Mouse (Mus musculus) embryonic facial prominence, embryonic 14.5 days (tissue): ENCODE data around the gene H2-Oa. TPM values are rescaled to one million over a fixed set of nuclear protein-coding genes. Genes with fewer than 3 reads are reported as not detected.
"Not testable (repeated sequence)": the region's sequence is repeated elsewhere in the genome, so short reads cannot be mapped to it uniquely, and the experiment has no call there.

Source experiments
- ATAC-seq: fragments of 200-750 bp; cut with Nextera tagmentation; 2 replicates; pipeline ENCODE4 v1.8.0; 2017; ENCODE audit warnings: low read depth, moderate number of reproducible peaks, moderate TSS enrichment
- DNase-seq: peaks from one replicate; pipeline ENCODE4 v3.0.0-alpha.2; 2015; ENCODE audit warnings: low spot score
- H3K27ac ChIP-seq: fragments of 300-500 bp; sonication (generic); replicated peaks from 2 replicates; pipeline ENCODE4 v1.5.1; 2014; ENCODE audit warnings: low read depth, mild to moderate bottlenecking, low read length, moderate library complexity
- H3K27me3 ChIP-seq: fragments of 300-500 bp; sonication (generic); replicated peaks from 2 replicates; pipeline ENCODE4 v1.6.1; 2014; ENCODE audit warnings: low read length; ENCODE audit not compliant: control insufficient read depth, insufficient read depth
- H3K36me3 ChIP-seq: fragments of 300-500 bp; sonication (generic); 2 replicates; pipeline ENCODE4 v1.6.1; 2014; ENCODE audit warnings: low read length, mixed read lengths; ENCODE audit not compliant: control insufficient read depth, insufficient read depth
- H3K4me1 ChIP-seq: fragments of 300-500 bp; sonication (generic); 2 replicates; pipeline ENCODE4 v1.6.1; 2014; ENCODE audit warnings: antibody characterized with exemption, low read length; ENCODE audit not compliant: control insufficient read depth, insufficient read depth
- H3K4me2 ChIP-seq: fragments of 300-500 bp; sonication (generic); 2 replicates; pipeline ENCODE4 v1.6.1; 2014; ENCODE audit warnings: low read depth, mild to moderate bottlenecking, low read length, moderate library complexity, mixed read lengths
- H3K4me3 ChIP-seq: fragments of 300-500 bp; sonication (generic); 2 replicates; pipeline ENCODE4 v1.5.1; 2014; ENCODE audit warnings: low read depth, mild to moderate bottlenecking, low read length
- H3K9ac ChIP-seq: fragments of 300-500 bp; sonication (generic); 2 replicates; pipeline ENCODE4 v1.6.1; 2014; ENCODE audit warnings: low read depth, mild to moderate bottlenecking, low read length, moderate library complexity, mixed read lengths
- H3K9me3 ChIP-seq: fragments of 300-500 bp; sonication (generic); 2 replicates; pipeline ENCODE4 v1.6.1; 2016; ENCODE audit warnings: low read length; ENCODE audit not compliant: control insufficient read depth
- WGBS: fragments of 180-500 bp; shearing (Covaris S2); extraction: QIAGEN DNeasy Blood & Tissue Kit; methylation state at CpG from one replicate; pipeline ENCODE4 v1.1.7; 2014; 5-methylcytosine and 5-hydroxymethylcytosine counted together
- polyA plus RNA-seq: library from polyadenylated mRNA; unstranded; fragments of >200 nt; fragmentation: Nextera tagmentation; extraction: Ambion mirVana; gene quantifications from 2 replicates; pipeline ENCODE4 v1.2.1, GENCODE M21; 2014

Gene H2-Oa
- polyA plus RNA-seq, 1 experiment from 2014 or later = 0.36 TPM

DNA sequence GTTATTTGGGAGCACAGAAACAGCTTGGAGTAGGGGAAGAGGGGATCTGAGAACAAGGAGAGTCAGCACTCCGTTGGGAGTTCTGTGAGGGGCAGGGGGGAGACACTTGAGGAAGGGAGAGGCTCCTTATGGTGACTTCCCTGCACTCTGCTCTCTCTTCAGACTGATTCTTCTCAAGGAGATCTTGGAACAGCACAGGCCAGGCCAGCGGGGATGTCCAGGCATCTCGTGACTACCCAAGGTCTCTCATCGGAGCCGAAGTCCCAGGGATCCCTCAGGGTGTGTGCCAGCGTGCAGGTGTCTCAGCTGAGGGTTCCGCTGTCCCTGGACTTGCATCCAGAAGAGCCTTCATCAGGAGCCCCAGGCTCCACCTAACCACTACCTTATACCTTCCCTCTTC is 46.5 kb downstream of the H2-Oa start:
- DNase-seq (no peak), ATAC-seq (no peak)
- H3K9ac ChIP-seq = 0 out of 2 replicates have a peak overlapping the region, but pooled peaks have one; percentile 16
- no peak overlapping the region for H3K27ac ChIP-seq
- no peaks in the 10 kb centered on the region for H3K36me3 ChIP-seq
- WGBS = 82% methylated on average over 7 of the region's 7 CpGs
- H3K4me3 ChIP-seq = no peak overlapping the region
- H3K4me2 ChIP-seq = no peak overlapping the region
- peaks cover 14% of the 10 kb centered on the region for H3K4me1 ChIP-seq
- H3K27me3 ChIP-seq = peaks cover 27% of the 10 kb centered on the region
- no peaks in the 10 kb centered on the region for H3K9me3 ChIP-seq

DNA sequence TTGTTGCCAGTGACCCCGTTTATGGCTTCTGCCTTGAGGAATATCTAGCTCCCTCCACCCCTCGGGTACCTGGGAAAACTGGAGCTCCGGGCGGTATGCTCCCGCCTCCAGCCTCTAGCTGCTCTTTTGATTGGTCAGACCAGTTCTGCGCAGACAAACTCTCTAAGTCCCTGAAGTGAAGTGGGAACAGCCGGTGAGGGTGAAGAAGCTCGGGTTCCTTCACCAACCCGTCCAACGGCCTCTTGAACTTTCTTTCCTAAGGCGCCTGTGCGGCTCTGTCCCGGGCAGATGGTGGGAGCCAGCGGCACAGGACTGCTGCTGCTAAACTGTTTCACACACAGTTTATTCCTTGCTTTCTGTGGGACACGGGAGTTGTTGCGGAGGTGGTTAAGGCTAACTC is 47.3 kb downstream of the H2-Oa start:
- peak overlapping the region; percentile 36 for H3K4me3 ChIP-seq
- H3K9ac ChIP-seq = peak overlapping the region; percentile 41; the same call in 1 of the 2 replicates
- DNase-seq (peak; percentile 64), ATAC-seq (peak; percentile 24; the same call in 1 of the 2 replicates)
- peak overlapping the region; percentile 60 for H3K4me2 ChIP-seq
- H3K9me3 ChIP-seq = no peaks in the 10 kb centered on the region
- H3K27me3 ChIP-seq = peaks cover 27% of the 10 kb centered on the region
- under 1% methylated on average over 16 of the region's 16 CpGs for WGBS
- peaks cover 14% of the 10 kb centered on the region for H3K4me1 ChIP-seq
- H3K36me3 ChIP-seq = no peaks in the 10 kb centered on the region
- H3K27ac ChIP-seq = no peak overlapping the region

DNA sequence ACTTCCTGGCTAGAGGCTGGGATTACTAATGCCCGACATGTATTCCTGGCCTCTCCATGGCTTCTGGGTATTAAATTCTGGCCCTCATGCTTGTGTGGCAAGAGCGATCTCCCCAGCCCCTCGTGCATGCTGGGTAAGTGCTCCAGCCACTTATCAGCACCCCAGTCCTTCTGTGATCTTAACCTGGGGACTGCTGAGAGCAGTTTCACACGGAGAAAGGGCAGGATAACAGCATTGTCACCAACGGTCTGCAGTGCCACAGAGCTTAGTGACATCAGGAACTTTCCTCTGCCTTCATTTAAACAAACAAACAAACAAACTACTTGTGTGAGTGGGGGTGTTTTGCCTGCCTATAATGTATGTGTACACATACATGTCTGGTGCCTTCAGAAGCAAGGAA is 48.1 kb downstream of the H2-Oa start:
- DNase-seq (no peak), ATAC-seq (no peak)
- Histone ChIP-seq H3K27me3 (peaks cover 27% of the 10 kb centered on the region), H3K4me3 (no peak overlapping the region), H3K27ac (no peak overlapping the region), H3K4me2 (no peak overlapping the region; the same call in 1 of the 2 replicates), H3K4me1 (peaks cover 14% of the 10 kb centered on the region), H3K9me3 (no peaks in the 10 kb centered on the region), H3K9ac (peak overlapping the region; percentile 15; the same call in 1 of the 2 replicates), H3K36me3 (no peaks in the 10 kb centered on the region)
- 13% methylated on average over 5 of the region's 5 CpGs for WGBS

DNA sequence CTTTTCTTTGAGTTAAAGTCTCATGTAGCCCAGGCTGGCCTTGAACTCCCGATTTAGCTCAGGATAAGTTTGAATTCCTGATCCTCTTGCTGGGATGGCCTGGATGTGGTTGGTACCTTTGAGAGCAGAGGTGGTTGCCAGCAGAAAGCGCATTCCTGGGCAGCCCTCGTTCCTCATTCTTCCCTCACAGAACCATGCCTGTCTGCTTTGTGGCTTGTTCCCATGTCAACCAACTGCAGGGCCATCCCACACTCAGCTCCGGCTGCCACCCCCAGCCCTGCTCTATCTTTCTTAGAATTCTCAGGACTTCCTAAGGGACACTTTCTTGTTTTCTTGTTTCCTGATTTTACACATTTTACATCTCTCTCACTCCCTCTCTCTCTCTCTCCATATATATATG is 49.3 kb downstream of the H2-Oa start:
- ATAC-seq (no peak), DNase-seq (no peak)
- Histone ChIP-seq H3K36me3 (no peaks in the 10 kb centered on the region), H3K27ac (no peak overlapping the region), H3K4me2 (no peak overlapping the region), H3K9me3 (no peaks in the 10 kb centered on the region), H3K4me3 (no peak overlapping the region), H3K9ac (no peak overlapping the region), H3K27me3 (peaks cover 27% of the 10 kb centered on the region), H3K4me1 (peaks cover 14% of the 10 kb centered on the region)
- 63% methylated on average over 4 of the region's 4 CpGs for WGBS

DNA sequence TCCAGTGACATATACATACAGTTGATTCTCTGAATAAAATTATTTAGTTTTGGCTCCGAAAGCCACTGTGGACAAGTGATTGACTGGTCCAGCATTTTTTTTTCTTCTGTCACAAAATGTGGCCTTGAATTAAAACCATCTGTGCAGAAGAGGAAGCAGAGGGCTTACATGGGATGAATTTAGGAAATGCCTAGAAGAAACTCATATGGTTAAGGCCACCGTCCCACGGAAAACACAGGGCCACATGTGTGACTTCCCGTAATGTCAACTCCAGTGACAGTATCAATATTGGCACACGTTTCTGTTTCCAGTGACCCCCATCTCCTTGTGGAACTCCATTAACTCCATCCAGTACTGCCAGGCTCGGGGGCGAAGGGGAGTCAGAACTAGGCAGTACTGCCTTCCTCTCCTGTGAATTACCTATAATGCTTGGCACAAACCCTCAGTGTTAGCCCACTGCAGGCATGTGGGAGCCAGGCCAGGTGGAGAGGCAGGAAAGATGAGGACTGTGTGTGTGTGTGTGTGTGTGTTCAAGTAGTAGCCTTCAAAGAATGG is 50.4 kb downstream of the H2-Oa start:
- Histone ChIP-seq H3K9me3 (no peaks in the 10 kb centered on the region), H3K27me3 (peaks cover 27% of the 10 kb centered on the region), H3K9ac (no peak overlapping the region), H3K27ac (no peak overlapping the region), H3K4me3 (no peak overlapping the region), H3K4me1 (peaks cover 14% of the 10 kb centered on the region), H3K4me2 (no peak overlapping the region), H3K36me3 (no peaks in the 10 kb centered on the region)
- no peak for DNase-seq
- ATAC-seq = no peak
- WGBS = 42% methylated on average over 7 of the region's 7 CpGs

DNA sequence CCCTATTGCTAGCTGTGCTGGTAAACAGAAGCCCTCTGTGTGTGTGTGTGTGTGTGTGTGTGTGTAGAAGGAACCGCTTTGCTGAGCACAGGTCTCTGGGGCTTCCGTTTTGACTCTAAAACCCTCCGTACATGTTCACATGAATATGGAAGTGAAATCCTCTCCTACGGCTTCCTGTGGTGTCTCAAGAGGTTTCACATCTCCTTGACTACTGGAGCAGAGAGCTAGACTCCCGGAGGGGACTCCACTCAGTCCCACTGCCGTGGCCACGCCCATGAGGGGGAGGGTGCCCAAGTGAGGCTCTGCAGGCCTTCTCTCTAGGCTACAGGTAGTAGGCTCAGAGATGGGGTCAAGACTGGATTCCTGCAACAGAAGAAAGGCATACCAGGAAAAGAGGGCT is 50.9 kb downstream of the H2-Oa start, which contains the start of gene H2-DMb2:
Gene H2-DMb2 (plus strand): TSS at position 275 of the 400 bp plus-strand sequence.
- Histone ChIP-seq H3K27ac (no peak within 1 kb of the TSS), H3K4me1 (peaks cover 14% of the 10 kb centered on the region), H3K27me3 (peaks cover 27% of the 10 kb centered on the region), H3K4me3 (no peak within 1 kb of the TSS), H3K9ac (no peak within 1 kb of the TSS), H3K4me2 (no peak within 1 kb of the TSS), H3K9me3 (no peaks in the 10 kb centered on the region), H3K36me3 (no peaks in the 10 kb centered on the region)
- 24% methylated on average over 6 of the region's 7 CpGs for WGBS
- DNase-seq (peak; percentile 61), ATAC-seq (peak; percentile 68)

DNA sequence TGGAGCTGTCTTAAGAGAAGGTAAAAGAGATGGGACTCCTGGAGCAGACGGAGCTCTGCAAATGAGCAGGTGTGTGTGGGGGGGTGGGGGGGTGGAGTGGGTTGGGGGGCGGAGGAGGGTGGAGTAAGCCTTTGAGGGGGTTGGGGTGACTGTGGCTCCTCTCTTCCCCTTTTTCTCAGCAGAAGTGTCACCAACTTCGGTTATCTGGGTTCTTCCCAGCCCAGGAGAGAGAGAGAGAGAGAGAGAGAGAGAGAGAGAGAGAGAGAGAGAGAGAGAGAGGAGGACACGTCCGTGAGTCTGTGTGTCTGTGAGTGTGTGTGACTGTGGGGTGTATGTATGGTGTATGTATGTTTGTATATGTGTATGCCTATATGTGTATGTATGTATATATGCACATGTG is 51.3 kb downstream of the H2-Oa start:
- H3K27ac ChIP-seq = no peak overlapping the region
- H3K4me2 ChIP-seq = no peak overlapping the region
- no peak for DNase-seq
- peaks cover 14% of the 10 kb centered on the region for H3K4me1 ChIP-seq
- H3K27me3 ChIP-seq = peaks cover 24% of the 10 kb centered on the region
- no peaks in the 10 kb centered on the region for H3K9me3 ChIP-seq
- WGBS = 59% methylated on average over 5 of the region's 5 CpGs
- ATAC-seq = no peak
- H3K36me3 ChIP-seq = no peaks in the 10 kb centered on the region
- no peak overlapping the region for H3K4me3 ChIP-seq
- no peak overlapping the region for H3K9ac ChIP-seq

DNA sequence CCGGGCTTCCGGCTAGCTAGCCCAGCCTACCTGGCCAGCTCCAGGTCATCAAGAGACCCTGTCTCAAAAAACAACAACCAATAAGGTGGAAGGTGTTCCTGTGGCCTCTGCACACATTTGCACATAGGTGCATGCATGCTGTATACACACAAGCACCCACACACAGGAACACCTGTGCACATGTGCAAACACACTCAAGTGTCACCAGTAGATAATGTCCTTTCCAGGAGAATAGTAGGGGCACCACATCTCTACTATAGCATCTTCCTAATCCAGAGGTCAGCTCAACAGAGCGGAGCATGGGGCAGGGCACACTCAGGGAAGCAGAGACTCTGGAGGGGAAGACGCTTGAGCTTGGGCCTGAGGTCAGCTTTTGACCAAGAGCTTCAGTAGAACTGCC is 52.1 kb downstream of the H2-Oa start:
- not testable (repeated sequence) for DNase-seq, H3K27ac ChIP-seq, H3K9ac ChIP-seq, H3K4me2 ChIP-seq, H3K9me3 ChIP-seq, H3K36me3 ChIP-seq, ATAC-seq, H3K4me3 ChIP-seq
- Histone ChIP-seq H3K4me1 (peaks cover 14% of the 10 kb centered on the region), H3K27me3 (peaks cover 16% of the 10 kb centered on the region)
- 84% methylated on average over 4 of the region's 4 CpGs for WGBS
